Mouse (Mus musculus) embryonic stem cell, embryonic (primary cell): ENCODE data around the gene Tpx2.

ENCODE experiments used
- CTCF ChIA-PET, 4 experiments: fragments of 300-600 bp in 2 of 4; fragments of 350-600 bp in 2 of 4; sonication (Branson Sonifier 250); formaldehyde crosslinking; loops; one replicate each; lab custom pipeline; 2022; ENCODE audit warnings: inconsistent platforms in 2 of 4; lab: Charles Lee
- POLR2A ChIA-PET, 4 experiments: fragments of 300-600 bp in 2 of 4; fragments of 350-600 bp in 2 of 4; sonication (Branson Sonifier 250); formaldehyde crosslinking; loops; one replicate each; lab custom pipeline; 2022; ENCODE audit warnings: antibody characterized with exemption in 4 of 4, inconsistent platforms in 1 of 4; lab: Charles Lee

Tpx2 gene

GRCm38 (mm10) chr2:152815879-152816656, 31.7 kb upstream of the Tpx2 start:
- ChIA-PET POLR2A (interaction anchor here (0.7 to 5.4 kb wide), 29 partner anchors 9 to 212 kb away, joined by 3 to 79 read pairs (median 4); partner anchors contain the start of genes Defb36 (in 1 of the 4) and Mcts2 (in 1 of the 4)), CTCF (interaction anchor here (0.8 to 1.7 kb wide), 7 partner anchors 11 to 123 kb away, joined by 3 to 8 read pairs (median 3); no protein-coding TSS in a partner anchor)

- ChIA-PET CTCF (interaction anchor here (0.8 to 1.7 kb wide), 9 partner anchors 12 to 124 kb away, joined by 3 to 8 read pairs (median 3); no protein-coding TSS in a partner anchor), POLR2A (interaction anchor here (0.7 to 5.4 kb wide), 29 partner anchors 8 to 213 kb away, joined by 3 to 79 read pairs (median 4); partner anchors contain the start of genes Defb36 (in 1 of the 4) and Mcts2 (in 1 of the 4))
Measured at GRCm38 (mm10) chr2:152816657-152817348, 31.0 kb upstream of the Tpx2 start.

GRCm38 (mm10) chr2:152817596-152818291, 30.0 kb upstream of the Tpx2 start:
- POLR2A ChIA-PET, result interaction anchor here (0.5 to 5.4 kb wide), 16 partner anchors 8 to 485 kb away, joined by 3 to 79 read pairs (median 6); partner anchors contain the start of gene Rbck1 (in 1 of the 4)
- CTCF ChIA-PET, result interaction anchor here in 2 of 4 experiments (0.9 to 1.0 kb wide), 2 partner anchors 51 to 121 kb away, joined by 3 to 4 read pairs; no protein-coding TSS in a partner anchor

GRCm38 (mm10) chr2:152818679-152819078, 29.1 kb upstream of the Tpx2 start:
- CTCF ChIA-PET, result no interaction called here
- POLR2A ChIA-PET, result interaction anchor here in 2 of 4 experiments (4.3 to 13.0 kb wide), 5 partner anchors 8 to 25 kb away, joined by 29 to 343 read pairs (median 58); partner anchors contain the start of gene Bcl2l1 (in 1 of the 2)

- ChIA-PET CTCF (no interaction called here), POLR2A (interaction anchor here in 3 of 4 experiments (0.6 to 13.0 kb wide), 20 partner anchors 9 to 126 kb away, joined by 3 to 343 read pairs (median 11); partner anchors contain the start of gene Bcl2l1 (in 2 of the 3))
Measured at GRCm38 (mm10) chr2:152819097-152819624, 28.6 kb upstream of the Tpx2 start.

- POLR2A ChIA-PET, result interaction anchor here (0.6 to 13.0 kb wide), 39 partner anchors 9 to 133 kb away, joined by 3 to 343 read pairs (median 5); partner anchors contain the start of genes Bcl2l1 (in 2 of the 4), Id1 (in 1 of the 4) and Mcts2 (in 1 of the 4)
- CTCF ChIA-PET, result interaction anchor here in 3 of 4 experiments (0.7 to 3.0 kb wide), 6 partner anchors 9 to 204 kb away, joined by 3 to 8 read pairs (median 4); no protein-coding TSS in a partner anchor
Measured at GRCm38 (mm10) chr2:152819926-152820325, 27.8 kb upstream of the Tpx2 start.

DNA sequence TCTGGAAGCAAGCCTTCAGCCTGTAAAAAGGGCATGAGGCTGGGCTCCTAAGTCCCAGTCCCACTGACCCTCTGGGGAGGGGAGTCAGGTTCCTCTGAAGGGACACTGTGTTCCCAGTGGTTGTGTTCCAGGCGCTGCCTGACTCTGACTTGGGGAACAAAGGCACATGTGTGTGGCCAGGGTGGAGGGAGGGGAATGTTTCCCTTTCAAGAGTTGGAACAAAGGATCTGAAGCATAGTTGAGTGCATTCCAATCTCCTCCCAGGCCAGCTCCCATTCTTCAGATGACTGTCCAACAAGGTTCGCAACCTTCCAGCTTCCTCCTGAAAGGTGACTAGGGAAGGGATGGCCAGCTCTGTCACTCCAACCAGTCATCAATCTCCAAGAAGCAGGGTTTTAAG, 27.4 kb upstream of the Tpx2 start:
- CTCF ChIA-PET, result interaction anchor here in 3 of 4 experiments (0.5 to 3.0 kb wide), 9 partner anchors 9 to 205 kb away, joined by 3 to 8 read pairs (median 4); no protein-coding TSS in a partner anchor
- POLR2A ChIA-PET, result interaction anchor here (0.6 to 13.0 kb wide), 42 partner anchors 9 to 134 kb away, joined by 3 to 343 read pairs (median 5); partner anchors contain the start of genes Bcl2l1 (in 2 of the 4), Id1 (in 1 of the 4) and Mcts2 (in 1 of the 4)

GRCm38 (mm10) chr2:152821023-152821422, 26.7 kb upstream of the Tpx2 start:
- ChIA-PET CTCF (interaction anchor here (0.5 to 3.0 kb wide), 11 partner anchors 9 to 207 kb away, joined by 3 to 8 read pairs (median 4); no protein-coding TSS in a partner anchor), POLR2A (interaction anchor here (0.6 to 13.0 kb wide), 46 partner anchors 9 to 134 kb away, joined by 3 to 343 read pairs (median 5); partner anchors contain the start of genes Bcl2l1 (in 2 of the 4), Mcts2 (in 2 of the 4) and Id1 (in 1 of the 4))

DNA sequence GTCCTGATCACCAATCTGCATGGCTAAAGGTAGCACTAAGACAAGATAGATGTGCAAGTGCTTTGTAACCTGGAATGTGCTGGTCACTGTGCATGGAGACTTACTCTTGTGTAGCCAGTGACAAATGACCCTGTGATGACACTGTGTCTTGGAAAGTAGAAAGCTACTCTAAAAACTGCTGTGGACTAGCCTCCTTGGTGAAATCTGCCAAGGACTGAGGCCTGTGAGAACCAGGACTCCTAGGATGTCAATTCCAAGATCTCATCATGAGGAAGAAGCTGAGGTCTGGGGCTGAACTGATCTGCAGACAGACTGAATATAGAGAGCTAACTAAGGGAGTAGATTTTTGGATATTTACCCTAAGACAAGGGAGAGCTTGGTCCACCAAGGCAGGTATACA, 26.2 kb upstream of the Tpx2 start:
- ChIA-PET CTCF (interaction anchor here (0.5 to 3.0 kb wide), 11 partner anchors 8 to 208 kb away, joined by 3 to 8 read pairs (median 4); partner anchors contain the start of gene H13 (in 1 of the 4)), POLR2A (interaction anchor here (0.8 to 13.0 kb wide), 35 partner anchors 9 to 805 kb away, joined by 3 to 343 read pairs (median 5); partner anchors contain the start of genes Bcl2l1 (in 2 of the 4), Id1 (in 1 of the 4) and Mcts2 (in 1 of the 4))

DNA sequence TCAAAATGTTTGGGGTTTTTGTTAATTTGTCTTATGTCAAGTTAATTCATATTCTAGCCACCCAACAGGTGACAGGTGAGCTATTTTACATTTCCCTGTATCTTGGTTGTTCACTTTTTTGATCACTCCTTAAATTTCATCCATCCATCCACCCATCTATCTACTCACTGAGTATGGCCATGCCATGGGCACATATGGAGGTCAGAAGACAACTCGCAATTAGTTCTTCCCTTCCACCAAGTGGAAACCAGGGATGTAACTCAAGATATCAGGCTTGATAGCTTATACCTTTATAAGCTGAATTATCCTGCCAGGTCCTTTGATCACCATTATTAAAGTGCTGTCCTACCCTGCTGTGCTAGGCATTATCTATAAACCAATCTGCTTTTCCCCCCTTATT, 24.0 kb upstream of the Tpx2 start:
- ChIA-PET POLR2A (interaction anchor here in 3 of 4 experiments (0.7 to 13.0 kb wide), 18 partner anchors 8 to 766 kb away, joined by 3 to 343 read pairs (median 4); partner anchors contain the start of gene H13 (in 1 of the 3)), CTCF (interaction anchor here (0.6 to 2.1 kb wide), 8 partner anchors 19 to 128 kb away, joined by 3 to 12 read pairs (median 4); no protein-coding TSS in a partner anchor)

DNA sequence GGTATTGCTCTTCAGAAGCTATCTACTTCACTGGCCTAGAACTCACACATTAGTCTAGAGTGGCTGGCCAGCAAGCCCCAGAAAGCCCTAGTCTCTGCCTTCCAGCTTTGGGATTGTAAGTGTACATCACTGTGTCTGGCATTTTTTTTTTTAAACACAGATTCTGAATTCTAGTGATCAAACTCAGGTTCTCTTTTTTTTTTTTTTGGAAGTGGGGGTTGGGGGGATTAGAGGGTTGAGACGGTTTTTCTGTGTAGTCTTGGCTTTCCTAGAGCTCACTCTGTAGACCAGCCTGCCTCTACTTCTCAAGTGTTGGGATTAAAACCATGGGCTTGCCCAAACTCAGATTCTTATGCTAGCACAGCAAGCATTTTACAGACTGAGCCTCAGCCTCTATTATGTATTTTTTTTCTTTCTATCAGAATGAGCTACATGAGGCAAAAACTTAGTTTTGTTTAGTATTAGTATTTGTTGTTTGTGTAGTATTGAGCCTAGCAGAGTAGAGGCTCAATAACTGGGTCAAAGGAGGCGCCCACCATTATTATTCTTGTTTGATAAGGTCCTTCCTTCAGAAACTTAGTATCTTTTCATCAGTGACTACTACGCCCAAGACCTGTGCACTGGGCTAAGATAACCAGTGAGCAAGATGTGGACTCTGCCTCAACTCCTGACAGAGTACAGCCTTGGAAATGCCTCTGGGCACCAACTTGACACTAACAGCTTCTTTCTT, 23.2 kb upstream of the Tpx2 start:
- POLR2A ChIA-PET, result interaction anchor here (0.6 to 13.0 kb wide), 32 partner anchors 9 to 765 kb away, joined by 3 to 343 read pairs (median 4); partner anchors contain the start of genes H13 (in 1 of the 4), Id1 (in 1 of the 4), Mcts2 (in 1 of the 4) and Srxn1 (in 1 of the 4)

DNA sequence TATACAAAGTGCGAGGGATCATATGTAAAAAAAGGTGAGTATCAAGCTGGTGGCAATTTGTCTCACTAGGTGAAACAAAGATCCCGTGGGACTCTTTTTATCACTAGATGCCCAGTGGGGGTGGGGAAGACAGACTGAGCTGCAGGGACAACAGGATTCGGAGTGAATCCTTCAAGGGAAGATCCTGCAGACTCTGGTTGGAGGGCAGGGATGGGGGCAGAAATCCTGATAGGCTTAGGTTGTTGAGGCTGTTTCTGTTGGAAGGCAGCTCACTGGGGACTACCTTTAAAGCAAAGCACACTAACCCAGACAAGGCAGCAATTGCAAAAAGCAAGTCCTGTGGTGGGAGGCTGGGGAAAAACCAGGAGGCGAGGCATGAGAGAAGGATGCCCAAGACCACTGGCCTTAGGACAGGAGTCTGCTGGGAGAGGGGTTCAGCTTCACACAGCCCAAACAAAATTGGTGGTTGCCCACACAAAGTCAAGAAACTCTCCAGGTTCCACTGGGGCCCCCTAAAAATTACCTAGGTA, 22.5 kb upstream of the Tpx2 start:
- ChIA-PET POLR2A (interaction anchor here (0.6 to 13.0 kb wide), 21 partner anchors 9 to 581 kb away, joined by 3 to 343 read pairs (median 4); partner anchors contain the start of genes Mcts2 (in 2 of the 4) and Id1 (in 1 of the 4)), CTCF (interaction anchor here in 3 of 4 experiments (0.5 to 2.1 kb wide), 6 partner anchors 25 to 230 kb away, joined by 3 to 7 read pairs (median 4); no protein-coding TSS in a partner anchor)

More for the DNA sequence above, 23.2 kb upstream of the Tpx2 start:
- CTCF ChIA-PET, result interaction anchor here (0.6 to 2.1 kb wide), 12 partner anchors 18 to 210 kb away, joined by 3 to 12 read pairs (median 4); no protein-coding TSS in a partner anchor

- ChIA-PET CTCF (interaction anchor here in 2 of 4 experiments (0.5 to 1.4 kb wide), 4 partner anchors 25 to 230 kb away, joined by 3 to 4 read pairs (median 3); no protein-coding TSS in a partner anchor), POLR2A (interaction anchor here in 3 of 4 experiments (0.7 to 13.0 kb wide), 15 partner anchors 9 to 521 kb away, joined by 3 to 343 read pairs (median 6); partner anchors contain the start of genes Mcts2 (in 2 of the 3) and Id1 (in 1 of the 3))
Measured at GRCm38 (mm10) chr2:152825713-152826112, 22.1 kb upstream of the Tpx2 start.

- ChIA-PET CTCF (interaction anchor here in 2 of 4 experiments (0.6 to 1.6 kb wide), 4 partner anchors 59 to 88 kb away, joined by 3 to 6 read pairs (median 4); no protein-coding TSS in a partner anchor), POLR2A (interaction anchor here (0.7 to 13.0 kb wide), 21 partner anchors 8 to 157 kb away, joined by 3 to 343 read pairs (median 7); partner anchors contain the start of genes Mcts2 (in 2 of the 4), H13 (in 1 of the 4) and Tpx2 (in 1 of the 4))
Measured at GRCm38 (mm10) chr2:152826481-152826880, 21.3 kb upstream of the Tpx2 start.
